ENCODE assay signal across 28 mouse cellular contexts in the genomic region with DNA sequence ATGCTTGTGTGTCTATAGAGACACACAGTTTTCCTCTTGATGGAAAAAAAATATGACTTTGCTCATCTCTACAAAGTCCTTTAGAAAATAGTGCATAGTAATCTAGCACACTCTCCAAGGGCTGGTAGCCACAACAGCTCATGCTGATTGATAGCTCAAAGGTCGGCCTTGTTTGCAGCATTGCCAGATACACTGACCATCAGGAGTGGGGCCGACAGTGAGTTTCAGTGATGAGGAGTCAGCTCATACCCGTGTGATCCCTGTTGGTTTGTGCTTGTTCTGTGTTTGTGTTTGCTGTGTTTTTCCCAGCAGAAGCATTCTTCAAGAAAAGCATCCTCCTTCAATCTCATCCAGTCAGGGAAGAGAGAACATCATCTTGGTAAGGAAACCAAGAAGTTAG.
"Had no signal": no experiment of that assay in that cellular context is flagged by ENCODE, and none has a peak within 500 bp of the region (broad histone marks: within the 10 kb centered on the region; RNA-seq: fewer than 3 reads in every experiment).

No protein-coding gene starts in this region.

- H3K9ac ChIP-seq: embryonic facial prominence, embryonic 12.5 days; embryonic facial prominence, embryonic 13.5 days; embryonic facial prominence, embryonic 15.5 days; forebrain, embryonic 12.5 days; forebrain, embryonic 13.5 days; forebrain, embryonic 15.5 days; forebrain, postnatal 0 days had no signal

- H3K9me3 ChIP-seq: embryonic facial prominence, embryonic 10.5 days; embryonic facial prominence, embryonic 12.5 days; embryonic facial prominence, embryonic 13.5 days; embryonic facial prominence, embryonic 15.5 days; forebrain, embryonic 10.5 days; forebrain, embryonic 12.5 days; forebrain, embryonic 13.5 days; forebrain, embryonic 15.5 days had no signal

- H3K4me1 ChIP-seq: embryonic facial prominence, embryonic 10.5 days; embryonic facial prominence, embryonic 12.5 days; embryonic facial prominence, embryonic 13.5 days; embryonic facial prominence, embryonic 15.5 days; forebrain, embryonic 10.5 days; forebrain, embryonic 13.5 days; forebrain, embryonic 15.5 days had no signal

- H3K36me3 ChIP-seq: embryonic facial prominence, embryonic 10.5 days; embryonic facial prominence, embryonic 12.5 days; embryonic facial prominence, embryonic 13.5 days; embryonic facial prominence, embryonic 15.5 days; forebrain, embryonic 10.5 days; forebrain, embryonic 12.5 days; forebrain, embryonic 15.5 days had no signal

- H3K4me3 ChIP-seq: embryonic facial prominence, embryonic 10.5 days; embryonic facial prominence, embryonic 12.5 days; embryonic facial prominence, embryonic 13.5 days; embryonic facial prominence, embryonic 15.5 days; erythroblast, embryonic 14.5 days; forebrain, embryonic 10.5 days; forebrain, embryonic 12.5 days; forebrain, embryonic 13.5 days; forebrain, embryonic 15.5 days; gastrocnemius, adult 2 months had no signal

- ATAC-seq: forebrain, embryonic 13.5 days; forebrain, embryonic 14.5 days; forebrain, embryonic 15.5 days; forebrain, embryonic 16.5 days; forebrain, postnatal 0 days had no signal

- DNase-seq: cerebellum, adult 18-20 months; cerebellum, adult 2 months; cerebellum, adult 8-10 months; cerebellum, adult 9-10 months; cerebellum, adult 9-11 months; cerebellum, postnatal 10 days; cerebellum, postnatal 14 days; cerebellum, postnatal 25 days; cerebellum, postnatal 36 days; embryo, embryonic 11 days; forebrain, postnatal 0 days; gastrocnemius, adult 2 months; gastrocnemius, postnatal 10 days; gastrocnemius, postnatal 14 days; gastrocnemius, postnatal 25 days; gastrocnemius, postnatal 36 days; heart, adult 11 months had no signal

- H3K27me3 ChIP-seq: embryonic facial prominence, embryonic 12.5 days; embryonic facial prominence, embryonic 13.5 days; embryonic facial prominence, embryonic 15.5 days; forebrain, embryonic 12.5 days; forebrain, embryonic 13.5 days; forebrain, embryonic 15.5 days had no signal

- H3K27ac ChIP-seq: embryonic facial prominence, embryonic 10.5 days; embryonic facial prominence, embryonic 12.5 days; embryonic facial prominence, embryonic 13.5 days; embryonic facial prominence, embryonic 15.5 days; forebrain, embryonic 10.5 days; forebrain, embryonic 12.5 days; forebrain, embryonic 13.5 days; forebrain, embryonic 15.5 days; gastrocnemius, adult 2 months had no signal

- H3K4me2 ChIP-seq: embryonic facial prominence, embryonic 12.5 days; embryonic facial prominence, embryonic 13.5 days; embryonic facial prominence, embryonic 15.5 days; forebrain, embryonic 12.5 days; forebrain, embryonic 13.5 days; forebrain, embryonic 15.5 days had no signal
